Mouse (Mus musculus) heart, postnatal 36 days (tissue): Measurements from ENCODE around the gene Fcer1g. TPM values are rescaled to one million over a fixed set of nuclear protein-coding genes. Genes with fewer than 3 reads are reported as not detected.

ENCODE experiments used
- DNase-seq, 2 experiments: peaks; one replicate each; pipeline ENCODE4 v3.0.0; 2021 to 2022
- intact Hi-C: fragments of 180-260 bp; cut with DNase I; formaldehyde crosslinking; loops from one replicate; pipeline ENCODE4 v1.15.1; 2025
- total RNA-seq, 2 experiments: library from RNA; stranded (reverse); gene quantifications; 2 replicates each; pipeline ENCODE4 v1.2.3; 2021

Gene Fcer1g
- total RNA-seq, 2 experiments from 2014 or later: 13.3 to 16.3 TPM

- DNase-seq: peak in 1 of 2 experiments; percentile 40
- intact Hi-C loops: no loop called here
Observed at GRCm38 (mm10) chr1:171193093-171193840, 40.9 kb downstream of the Fcer1g start.

- intact Hi-C loops: no loop called here
- DNase-seq: no peak
Observed at GRCm38 (mm10) chr1:171192283-171192682, 41.9 kb downstream of the Fcer1g start.

GRCm38 (mm10) chr1:171190832-171191231 is 43.3 kb downstream of the Fcer1g start:
- intact Hi-C loops: no loop called here
- DNase-seq: no peak

- intact Hi-C loops: no loop called here
- DNase-seq: peak in 1 of 2 experiments; percentile 33
Observed at GRCm38 (mm10) chr1:171189476-171190114, 44.6 kb downstream of the Fcer1g start.

GRCm38 (mm10) chr1:171189046-171189445 is 45.1 kb downstream of the Fcer1g start:
- no peak for DNase-seq
- intact Hi-C loops: no loop called here

- intact Hi-C loops: no loop called here
- no peak for DNase-seq
Observed at GRCm38 (mm10) chr1:171187851-171188700, 46.1 kb downstream of the Fcer1g start.

GRCm38 (mm10) chr1:171185655-171186054 is 48.5 kb downstream of the Fcer1g start:
- intact Hi-C loops: no loop called here
- DNase-seq: no peak

- peak; percentile 46 to 56 for DNase-seq
- intact Hi-C loops: no loop called here
Observed at GRCm38 (mm10) chr1:171184314-171184713, 49.9 kb downstream of the Fcer1g start.

GRCm38 (mm10) chr1:171183620-171184019 is 50.5 kb downstream of the Fcer1g start:
- intact Hi-C loops: no loop called here
- peak; percentile 51 to 65 for DNase-seq

GRCm38 (mm10) chr1:171183025-171183424 is 51.1 kb downstream of the Fcer1g start:
- DNase-seq: no peak
- intact Hi-C loops: no loop called here

Other genes with a start within 250 kb of the Fcer1g start
- gene Fcgr4, start 215.4 kb downstream of the Fcer1g start, total RNA-seq: under 1 TPM in 1 of 2 experiments, not detected in 1; 0.76 TPM
- gene Fcgr3, start 169.4 kb downstream of the Fcer1g start, total RNA-seq: 10 to 100 TPM; 13.7 to 18.6 TPM
- 1 to 10 TPM in 1 of 2 experiments, under 1 TPM in 1; 0.69 to 1.2 TPM for gene Cfap126, start 120.4 kb downstream of the Fcer1g start, total RNA-seq
- 1,000 to 10,000 TPM; 1,165 to 1,188 TPM for gene Sdhc, start 83.8 kb downstream of the Fcer1g start, total RNA-seq
- gene Mpz, start 83.7 kb downstream of the Fcer1g start, total RNA-seq: under 1 TPM in 1 of 2 experiments, not detected in 1; 0.44 TPM
- 100 to 1,000 TPM; 222 to 295 TPM for gene Pcp4l1, start 38.1 kb downstream of the Fcer1g start, total RNA-seq
- under 1 TPM in 1 of 2 experiments, not detected in 1; 0.08 TPM for gene Nr1i3, start 20.4 kb downstream of the Fcer1g start, total RNA-seq
- gene Tomm40l, start 11.9 kb downstream of the Fcer1g start, total RNA-seq: 10 to 100 TPM; 81.8 to 82.7 TPM
- 1 to 10 TPM in 1 of 2 experiments, under 1 TPM in 1; 0.75 to 2.0 TPM for gene Apoa2, start 9.3 kb downstream of the Fcer1g start, total RNA-seq
- gene Adamts4, start 16.1 kb upstream of the Fcer1g start, total RNA-seq: under 1 TPM; 0.50 to 0.92 TPM
- 1,000 to 10,000 TPM; 1,421 to 1,530 TPM for gene Ndufs2, start 17.0 kb upstream of the Fcer1g start, total RNA-seq
- 10 to 100 TPM; 14.5 to 19.7 TPM for gene B4galt3, start 36.0 kb upstream of the Fcer1g start, total RNA-seq
- gene Ppox, start 46.8 kb upstream of the Fcer1g start, total RNA-seq: 10 to 100 TPM; 13.2 to 14.2 TPM
- 10 to 100 TPM; 22.1 to 22.3 TPM for gene Usp21, start 53.6 kb upstream of the Fcer1g start, total RNA-seq
- 10 to 100 TPM; 84.9 to 88.8 TPM for gene Ufc1, start 60.7 kb upstream of the Fcer1g start, total RNA-seq
- 10 to 100 TPM; 21.3 to 24.2 TPM for gene Dedd, start 94.8 kb upstream of the Fcer1g start, total RNA-seq
- gene Nit1, start 111.3 kb upstream of the Fcer1g start, total RNA-seq: 10 to 100 TPM; 27.7 to 28.4 TPM
- 10 to 100 TPM; 79.4 to 95.6 TPM for gene Pfdn2, start 111.3 kb upstream of the Fcer1g start, total RNA-seq
- not detected for gene Klhdc9, start 126.4 kb upstream of the Fcer1g start, total RNA-seq
- under 1 TPM; 0.08 to 0.30 TPM for gene Nectin4, start 135.7 kb upstream of the Fcer1g start, total RNA-seq
- 1 to 10 TPM; 2.7 to 2.9 TPM for gene Arhgap30, start 154.6 kb upstream of the Fcer1g start, total RNA-seq
- 10 to 100 TPM; 41.0 to 52.1 TPM for gene Usf1, start 176.9 kb upstream of the Fcer1g start, total RNA-seq
- gene Tstd1, start 184.5 kb upstream of the Fcer1g start, total RNA-seq: 1 to 10 TPM; 1.2 to 1.6 TPM
- 10 to 100 TPM; 38.7 to 43.2 TPM for gene F11r, start 203.2 kb upstream of the Fcer1g start, total RNA-seq